Mouse (Mus musculus) heart, embryonic 14.5 days (tissue): ENCODE results near the gene Sstr4. TPM values are rescaled to one million over a fixed set of nuclear protein-coding genes. Genes with fewer than 3 reads are reported as not detected.

Experiments used
- ATAC-seq: fragments of 200-750 bp; cut with Nextera tagmentation; 2 replicates; pipeline ENCODE4 v1.8.0; 2017; ENCODE audit warnings: low read depth, moderate TSS enrichment; ENCODE audit not compliant: insufficient number of reproducible peaks, insufficient read depth, low FRiP score
- H3K27ac ChIP-seq, 2 experiments: fragments of 200-500 bp in 1 of 2; fragments of 300-500 bp in 1 of 2; sonication (generic) in 1 of 2; replicated peaks in 1 of 2; 2 replicates each; pipeline ENCODE4 v1.5.1; 2012 to 2014; ENCODE audit warnings: low read depth in 2 of 2, low read length in 2 of 2, control low read depth in 1 of 2, mild to moderate bottlenecking in 1 of 2, mixed read lengths in 1 of 2; ENCODE audit not compliant: control insufficient read depth in 1 of 2, insufficient read depth in 1 of 2
- H3K27me3 ChIP-seq: fragments of 300-500 bp; sonication (generic); 2 replicates; pipeline ENCODE4 v1.6.1; 2014; ENCODE audit warnings: mild to moderate bottlenecking, low read length, control low read depth; ENCODE audit not compliant: control insufficient read depth, insufficient read depth
- H3K36me3 ChIP-seq: fragments of 300-500 bp; sonication (generic); 2 replicates; pipeline ENCODE4 v1.6.1; 2014; ENCODE audit warnings: mild to moderate bottlenecking, control low read depth, low read length, mixed read lengths; ENCODE audit not compliant: control insufficient read depth, insufficient read depth
- H3K4me1 ChIP-seq, 2 experiments: fragments of 200-500 bp in 1 of 2; fragments of 300-500 bp in 1 of 2; sonication (generic) in 1 of 2; 2 replicates each; pipeline ENCODE4 v1.6.1; 2012 to 2014; ENCODE audit warnings: low read length in 2 of 2, control low read depth in 1 of 2, mixed read lengths in 1 of 2; ENCODE audit not compliant: control insufficient read depth in 2 of 2, insufficient read depth in 2 of 2
- H3K4me2 ChIP-seq: fragments of 300-500 bp; sonication (generic); 2 replicates; pipeline ENCODE4 v1.6.1; 2014; ENCODE audit warnings: mild to moderate bottlenecking, low read length
- H3K4me3 ChIP-seq, 2 experiments: fragments of 200-500 bp in 1 of 2; fragments of 300-500 bp in 1 of 2; sonication (generic) in 1 of 2; 2 replicates each; pipeline ENCODE4 v1.5.1; 2012 to 2014; ENCODE audit warnings: low read length in 2 of 2, mild to moderate bottlenecking in 2 of 2, control low read depth in 1 of 2, low read depth in 1 of 2, moderate library complexity in 1 of 2; ENCODE audit not compliant: control insufficient read depth in 1 of 2, insufficient read depth in 1 of 2
- H3K9ac ChIP-seq: fragments of 300-500 bp; sonication (generic); 2 replicates; pipeline ENCODE4 v1.6.1; 2014; ENCODE audit warnings: mild to moderate bottlenecking, low read length
- H3K9me3 ChIP-seq: fragments of 300-500 bp; sonication (generic); 2 replicates; pipeline ENCODE4 v1.6.1; 2016; ENCODE audit warnings: low read length, control low read depth; ENCODE audit not compliant: control insufficient read depth
- WGBS: fragments of 180-500 bp; shearing (Covaris S2); extraction: QIAGEN DNeasy Blood & Tissue Kit; methylation state at CpG from one replicate; pipeline ENCODE4 v1.1.7; 2014; 5-methylcytosine and 5-hydroxymethylcytosine counted together
- polyA plus RNA-seq: library from polyadenylated mRNA; unstranded; fragments of >200 nt; fragmentation: Nextera tagmentation; extraction: Ambion mirVana; gene quantifications from 2 replicates; pipeline ENCODE4 v1.2.1, GENCODE M21; 2014

Sstr4 gene
- polyA plus RNA-seq, 1 experiment from 2014 or later, result 1.5 TPM

DNA sequence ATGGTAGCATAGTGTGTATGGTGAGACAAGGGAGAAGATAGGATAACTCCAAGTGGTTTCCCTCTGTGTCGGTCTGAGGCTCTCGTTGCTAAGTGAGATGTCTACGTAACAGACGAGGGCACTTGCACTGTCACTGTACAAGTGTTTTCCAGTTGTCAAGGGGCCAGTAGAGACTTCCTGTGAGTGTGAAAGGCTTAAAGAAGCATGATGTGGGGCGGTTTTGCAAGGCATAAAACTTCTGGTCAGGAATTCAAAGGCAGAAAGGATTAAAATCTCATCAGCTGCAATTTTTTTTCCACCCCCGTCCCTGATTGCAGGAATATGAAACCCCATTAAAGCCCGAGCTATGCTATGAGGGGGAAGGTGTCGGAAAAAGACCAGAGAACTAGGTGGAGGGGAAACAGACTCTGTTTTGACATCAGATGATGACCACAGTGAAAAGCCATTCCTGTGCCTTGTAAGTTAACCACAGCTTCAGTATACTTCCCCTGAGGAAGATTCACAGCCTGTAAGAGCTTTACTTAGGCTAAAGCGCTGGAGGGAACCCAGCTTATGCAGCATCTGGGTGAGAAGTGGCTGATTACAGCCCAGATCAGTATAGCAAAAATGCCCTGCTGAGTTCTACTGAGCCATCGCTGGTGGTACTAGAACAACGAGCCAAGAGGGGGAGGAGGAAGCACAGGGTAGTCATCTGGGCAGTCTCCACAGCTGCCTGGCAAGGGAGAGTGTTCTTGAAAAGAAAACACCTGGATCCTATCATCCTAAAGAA lies 2.1 kb downstream of the Sstr4 start:
- Histone ChIP-seq H3K27ac (no peak overlapping the region), H3K36me3 (no peaks in the 10 kb centered on the region), H3K27me3 (peaks cover 22% of the 10 kb centered on the region), H3K4me3 (no peak overlapping the region), H3K9me3 (no peaks in the 10 kb centered on the region), H3K4me2 (peak overlapping the region; percentile 11; the same call in 1 of the 2 replicates), H3K4me1 (peaks cover 10 to 13% of the 10 kb centered on the region in 2 experiments; a peak in 3 of 4 replicates), H3K9ac (no peak overlapping the region)
- 31% methylated on average over 11 of the region's 11 CpGs for WGBS
- no peak; the same call in 1 of the 2 replicates for ATAC-seq

DNA sequence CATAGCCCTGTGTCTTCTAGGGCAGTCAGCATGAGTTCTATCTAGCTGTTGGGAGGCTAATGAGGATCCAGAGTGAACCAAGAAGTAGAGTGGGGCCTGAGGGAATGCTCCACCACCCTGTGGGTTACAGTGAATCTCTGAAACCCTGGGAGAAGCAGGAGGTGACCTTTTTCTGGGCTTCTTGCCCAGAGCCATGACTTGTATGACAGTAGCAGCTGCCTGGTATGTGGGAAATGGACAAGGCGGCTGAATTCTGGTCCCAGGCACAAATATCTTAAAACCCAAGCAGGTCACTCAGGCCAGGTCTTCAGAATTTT lies 2.6 kb downstream of the Sstr4 start:
- H3K4me1 ChIP-seq, result peaks cover 10 to 13% of the 10 kb centered on the region in 2 experiments; a peak in 3 of 4 replicates
- H3K27ac ChIP-seq, result no peak overlapping the region
- peaks cover 19% of the 10 kb centered on the region for H3K27me3 ChIP-seq
- 0 out of 2 replicates have a peak, but pooled peaks have one; percentile 26 for ATAC-seq
- no peaks in the 10 kb centered on the region for H3K36me3 ChIP-seq
- no peak overlapping the region for H3K9ac ChIP-seq
- no peak overlapping the region for H3K4me2 ChIP-seq
- H3K4me3 ChIP-seq, result no peak overlapping the region
- H3K9me3 ChIP-seq, result no peaks in the 10 kb centered on the region
- 50% methylated on average over 1 of the region's 1 CpGs for WGBS

- Histone ChIP-seq H3K36me3 (no peaks in the 10 kb centered on the region), H3K9ac (no peak overlapping the region), H3K4me2 (no peak overlapping the region), H3K9me3 (no peaks in the 10 kb centered on the region), H3K4me1 (peaks cover 10 to 13% of the 10 kb centered on the region in 2 experiments; a peak in 3 of 4 replicates), H3K27ac (no peak overlapping the region), H3K27me3 (peaks cover 19% of the 10 kb centered on the region), H3K4me3 (no peak overlapping the region)
- no peak for ATAC-seq
- 91% methylated on average over 5 of the region's 5 CpGs for WGBS
Observed at GRCm38 (mm10) chr2:148398901-148399685, 3.9 kb downstream of the Sstr4 start.

DNA sequence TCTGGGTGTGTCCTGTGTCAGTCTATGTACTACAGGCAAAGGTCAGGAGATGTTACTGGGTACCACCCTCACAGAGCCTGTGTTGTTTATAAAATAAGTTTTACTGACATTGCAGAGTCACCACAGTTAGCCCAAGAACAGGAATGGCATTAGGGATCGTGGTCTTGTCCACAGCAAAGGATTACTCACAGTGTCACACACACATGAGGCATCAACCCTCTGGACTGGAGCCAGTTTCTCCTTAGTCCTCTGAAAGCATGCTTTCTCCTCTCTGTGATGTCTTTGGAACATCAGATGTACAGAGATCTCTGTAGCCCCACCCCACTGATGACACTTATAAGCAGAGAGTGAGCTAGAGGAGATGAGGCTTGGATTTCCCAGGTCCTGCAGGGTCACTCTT lies 7.1 kb downstream of the Sstr4 start:
- H3K9me3 ChIP-seq, result no peaks in the 10 kb centered on the region
- no peak overlapping the region for H3K9ac ChIP-seq
- H3K27ac ChIP-seq, result no peak overlapping the region
- peaks cover 7 to 9% of the 10 kb centered on the region in 2 experiments; a peak in 3 of 4 replicates for H3K4me1 ChIP-seq
- H3K27me3 ChIP-seq, result peaks cover 22% of the 10 kb centered on the region
- H3K4me2 ChIP-seq, result no peak overlapping the region
- no peaks in the 10 kb centered on the region for H3K36me3 ChIP-seq
- ATAC-seq, result no peak
- WGBS, result 57% methylated on average over 1 of the region's 1 CpGs
- no peak overlapping the region for H3K4me3 ChIP-seq

- H3K9me3 ChIP-seq, result no peaks in the 10 kb centered on the region
- H3K4me1 ChIP-seq, result peaks cover 8 to 15% of the 10 kb centered on the region in 2 experiments; a peak in 3 of 4 replicates
- no peaks in the 10 kb centered on the region for H3K36me3 ChIP-seq
- WGBS, result 69% methylated on average over 5 of the region's 5 CpGs
- H3K9ac ChIP-seq, result no peak overlapping the region
- H3K27me3 ChIP-seq, result peaks cover 28% of the 10 kb centered on the region
- ATAC-seq, result no peak
- H3K27ac ChIP-seq, result no peak overlapping the region
- H3K4me2 ChIP-seq, result peak overlapping the region; percentile 93
- H3K4me3 ChIP-seq, result peak overlapping the region in 1 of 2 experiments; percentile 48; a peak in 2 of 4 replicates
Observed at GRCm38 (mm10) chr2:148404906-148405305, 9.8 kb downstream of the Sstr4 start.

DNA sequence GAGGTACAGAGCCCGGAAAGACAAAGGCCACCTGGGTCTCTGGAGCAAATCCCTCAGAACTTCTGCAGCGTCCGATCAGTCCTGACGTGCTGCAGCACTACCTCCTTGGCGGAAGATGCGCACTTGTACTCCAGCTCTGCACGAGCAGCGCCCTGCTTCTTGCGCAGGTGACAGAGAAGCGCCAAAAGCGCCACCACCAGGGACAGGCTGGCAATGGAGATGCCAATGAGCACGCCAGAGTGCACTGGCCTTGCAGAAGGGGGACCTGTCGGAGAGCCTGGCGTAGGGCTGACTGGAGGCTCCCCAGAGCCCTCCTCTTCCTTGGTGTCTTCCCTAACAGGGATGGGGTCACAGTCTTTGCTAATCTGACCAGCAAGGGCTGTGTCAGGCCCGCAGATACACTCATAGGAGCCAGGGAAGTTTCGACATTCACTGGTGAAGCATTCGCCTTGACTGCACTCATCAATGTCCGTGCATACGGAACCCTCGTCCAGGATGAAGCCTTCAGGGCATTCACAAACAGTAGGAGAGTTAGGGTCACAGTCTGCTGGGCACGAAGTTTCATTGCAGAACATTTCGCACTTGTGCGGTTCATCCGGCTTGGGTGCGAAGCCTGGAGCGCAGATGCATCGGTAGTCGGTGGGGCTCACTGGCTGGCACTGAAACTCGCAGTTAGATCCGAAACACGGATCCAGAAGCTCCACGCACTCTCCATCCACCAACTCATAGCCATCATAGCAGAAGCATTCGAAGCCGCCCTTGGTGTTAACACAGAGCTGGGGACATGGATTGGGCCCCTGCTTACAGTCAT lies 11.2 kb downstream of the Sstr4 start:
- WGBS, result 10% methylated on average over 34 of the region's 34 CpGs
- Histone ChIP-seq H3K4me2 (peak overlapping the region; percentile 93), H3K9me3 (no peaks in the 10 kb centered on the region), H3K4me3 (peak overlapping the region; percentile 39 to 48), H3K4me1 (peaks cover 8 to 15% of the 10 kb centered on the region in 2 experiments; a peak in 3 of 4 replicates), H3K27ac (no peak overlapping the region), H3K36me3 (no peaks in the 10 kb centered on the region), H3K9ac (peak overlapping the region; percentile 70; the same call in 1 of the 2 replicates), H3K27me3 (peaks cover 28% of the 10 kb centered on the region)
- ATAC-seq, result no peak
